Mouse (Mus musculus): Measurements from ENCODE around the gene Pacsin3. TPM values are rescaled to one million over a fixed set of nuclear protein-coding genes. Genes with fewer than 3 reads are reported as not detected.

The Pacsin3 gene
- polyA plus RNA-seq, 1 experiment: 30.2 TPM

GRCm38 (mm10) chr2:91269687-91270133 lies 14.0 kb downstream of the Pacsin3 start:
- no peak for TF ChIP-seq CTCF (conservative IDR thresholded peaks at IDR 0.05; ENCODE audit: insufficient read depth, insufficient read length, low read depth, low read length)
- no peak for TF ChIP-seq POLR2A (IDR thresholded peaks at IDR 0.05; ENCODE audit: low read depth, low read length)
- H3K36me3 ChIP-seq (ENCODE audit: control insufficient read depth, insufficient read depth, low read length): peaks cover 12% of the 10 kb centered on the region
- WGBS: 81% methylated on average over 8 of the region's 8 CpGs

DNA sequence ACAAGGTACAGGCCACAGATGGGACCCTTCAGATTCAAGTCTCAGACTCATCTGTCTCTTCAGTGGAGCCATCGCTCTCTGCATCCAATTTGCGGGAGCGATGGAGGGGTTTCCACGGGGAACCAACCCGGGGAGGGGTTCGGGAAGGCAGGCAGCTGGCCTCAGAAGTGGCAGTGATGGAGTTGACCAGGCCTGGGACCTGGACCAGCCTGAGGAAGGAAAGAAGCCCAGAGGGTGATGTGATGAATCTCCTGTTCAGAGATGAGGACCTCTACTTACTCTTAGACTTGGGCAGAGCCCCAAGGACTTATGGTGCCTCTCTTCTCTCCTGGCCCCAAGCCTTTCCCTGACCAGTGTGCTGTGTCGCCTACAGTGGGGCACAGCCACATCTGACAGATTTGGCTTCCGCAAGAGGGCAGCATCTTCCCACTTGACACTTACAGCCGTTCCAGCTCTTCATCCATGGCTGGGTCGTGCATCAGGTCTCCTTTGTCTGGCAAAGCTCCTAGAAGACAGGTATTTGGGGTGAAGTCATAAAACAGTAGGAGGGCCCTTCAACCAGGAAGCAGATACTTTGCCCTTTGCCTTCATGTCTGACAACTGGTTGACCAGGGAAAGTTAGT lies 23.1 kb downstream of the Pacsin3 start:
- WGBS: 38% methylated on average over 10 of the region's 10 CpGs
- no peak overlapping the region for H3K27ac ChIP-seq (ENCODE audit: insufficient read depth, low read depth, low read length)
- DNase-seq: peak; percentile 57
- no peak overlapping the region for H3K4me3 ChIP-seq (ENCODE audit: insufficient read depth, low read depth, low read length)
- no peaks in the 10 kb centered on the region for H3K4me1 ChIP-seq (ENCODE audit: control insufficient read depth, insufficient read depth, low read length)
- no peaks in the 10 kb centered on the region for H3K27me3 ChIP-seq (replicated peaks; ENCODE audit: control insufficient read depth, insufficient read depth, low read length)
- peaks cover 5% of the 10 kb centered on the region; the same call in 1 of the 2 replicates for H3K36me3 ChIP-seq (ENCODE audit: control insufficient read depth, insufficient read depth, low read length)
- TF ChIP-seq CTCF (conservative IDR thresholded peaks at IDR 0.05; ENCODE audit: insufficient read depth, insufficient read length, low read depth, low read length) (peak; percentile 75), POLR2A (IDR thresholded peaks at IDR 0.05; ENCODE audit: low read depth, low read length) (no peak)

More at GRCm38 (mm10) chr2:91269687-91270133, 14.0 kb downstream of the Pacsin3 start:
- no peaks in the 10 kb centered on the region for H3K27me3 ChIP-seq (replicated peaks; ENCODE audit: control insufficient read depth, insufficient read depth, low read length)
- H3K4me1 ChIP-seq (ENCODE audit: control insufficient read depth, insufficient read depth, low read length): 0 out of 2 replicates have a peak, but pooled peaks cover 4% of the 10 kb centered on the region
- H3K4me3 ChIP-seq (ENCODE audit: insufficient read depth, low read depth, low read length): no peak overlapping the region
- H3K27ac ChIP-seq (ENCODE audit: insufficient read depth, low read depth, low read length): no peak overlapping the region
- no peak for DNase-seq

GRCm38 (mm10) chr2:91279372-91279755 lies 23.6 kb downstream of the Pacsin3 start:
- WGBS: 52% methylated on average over 2 of the region's 2 CpGs
- no peaks in the 10 kb centered on the region for H3K27me3 ChIP-seq (replicated peaks; ENCODE audit: control insufficient read depth, insufficient read depth, low read length)

GRCm38 (mm10) chr2:91281366-91281765 lies 25.6 kb downstream of the Pacsin3 start:
- DNase-seq: peak; percentile 21
- TF ChIP-seq CTCF (conservative IDR thresholded peaks at IDR 0.05; ENCODE audit: insufficient read depth, insufficient read length, low read depth, low read length) (no peak), POLR2A (IDR thresholded peaks at IDR 0.05; ENCODE audit: low read depth, low read length) (no peak)
- Histone ChIP-seq H3K4me1 (ENCODE audit: control insufficient read depth, insufficient read depth, low read length) (no peaks in the 10 kb centered on the region), H3K27ac (ENCODE audit: insufficient read depth, low read depth, low read length) (no peak overlapping the region), H3K27me3 (replicated peaks; ENCODE audit: control insufficient read depth, insufficient read depth, low read length) (no peaks in the 10 kb centered on the region), H3K4me3 (ENCODE audit: insufficient read depth, low read depth, low read length) (no peak overlapping the region), H3K36me3 (ENCODE audit: control insufficient read depth, insufficient read depth, low read length) (0 out of 2 replicates have a peak, but pooled peaks cover 2% of the 10 kb centered on the region)
- WGBS: 51% methylated on average over 5 of the region's 5 CpGs

More at GRCm38 (mm10) chr2:91279372-91279755, 23.6 kb downstream of the Pacsin3 start:
- Histone ChIP-seq H3K36me3 (ENCODE audit: control insufficient read depth, insufficient read depth, low read length) (peaks cover 3% of the 10 kb centered on the region; the same call in 1 of the 2 replicates), H3K4me3 (ENCODE audit: insufficient read depth, low read depth, low read length) (no peak overlapping the region), H3K27ac (ENCODE audit: insufficient read depth, low read depth, low read length) (no peak overlapping the region), H3K4me1 (ENCODE audit: control insufficient read depth, insufficient read depth, low read length) (no peaks in the 10 kb centered on the region)
- no peak for DNase-seq
- no peak for TF ChIP-seq POLR2A (IDR thresholded peaks at IDR 0.05; ENCODE audit: low read depth, low read length)
- TF ChIP-seq CTCF (conservative IDR thresholded peaks at IDR 0.05; ENCODE audit: insufficient read depth, insufficient read length, low read depth, low read length): no peak

DNA sequence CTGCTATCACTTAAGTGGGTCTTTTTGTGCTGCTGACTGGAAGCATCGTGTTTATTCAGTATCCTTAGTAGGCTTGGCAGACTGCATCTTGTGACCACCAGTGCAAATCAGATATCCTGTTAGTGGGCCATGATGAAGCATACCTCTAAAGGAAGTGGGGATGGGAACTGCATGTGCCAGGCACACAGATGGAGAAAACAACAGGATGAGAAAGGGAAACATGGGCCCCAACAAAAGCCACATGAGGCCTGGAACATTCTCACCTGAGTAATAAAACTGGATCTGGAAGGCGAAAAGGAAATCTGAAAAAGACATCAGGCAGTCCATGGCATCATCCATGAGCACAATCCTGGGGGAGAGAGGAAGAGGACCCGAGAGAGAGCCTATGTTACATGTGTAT lies 28.2 kb downstream of the Pacsin3 start:
- Histone ChIP-seq H3K36me3 (ENCODE audit: control insufficient read depth, insufficient read depth, low read length) (no peaks in the 10 kb centered on the region), H3K4me1 (ENCODE audit: control insufficient read depth, insufficient read depth, low read length) (no peaks in the 10 kb centered on the region), H3K4me3 (ENCODE audit: insufficient read depth, low read depth, low read length) (no peak overlapping the region), H3K27me3 (replicated peaks; ENCODE audit: control insufficient read depth, insufficient read depth, low read length) (no peaks in the 10 kb centered on the region), H3K27ac (ENCODE audit: insufficient read depth, low read depth, low read length) (no peak overlapping the region)
- no peak for TF ChIP-seq POLR2A (IDR thresholded peaks at IDR 0.05; ENCODE audit: low read depth, low read length)
- no peak for TF ChIP-seq CTCF (conservative IDR thresholded peaks at IDR 0.05; ENCODE audit: insufficient read depth, insufficient read length, low read depth, low read length)
- 70% methylated on average over 3 of the region's 3 CpGs for WGBS
- DNase-seq: no peak

DNA sequence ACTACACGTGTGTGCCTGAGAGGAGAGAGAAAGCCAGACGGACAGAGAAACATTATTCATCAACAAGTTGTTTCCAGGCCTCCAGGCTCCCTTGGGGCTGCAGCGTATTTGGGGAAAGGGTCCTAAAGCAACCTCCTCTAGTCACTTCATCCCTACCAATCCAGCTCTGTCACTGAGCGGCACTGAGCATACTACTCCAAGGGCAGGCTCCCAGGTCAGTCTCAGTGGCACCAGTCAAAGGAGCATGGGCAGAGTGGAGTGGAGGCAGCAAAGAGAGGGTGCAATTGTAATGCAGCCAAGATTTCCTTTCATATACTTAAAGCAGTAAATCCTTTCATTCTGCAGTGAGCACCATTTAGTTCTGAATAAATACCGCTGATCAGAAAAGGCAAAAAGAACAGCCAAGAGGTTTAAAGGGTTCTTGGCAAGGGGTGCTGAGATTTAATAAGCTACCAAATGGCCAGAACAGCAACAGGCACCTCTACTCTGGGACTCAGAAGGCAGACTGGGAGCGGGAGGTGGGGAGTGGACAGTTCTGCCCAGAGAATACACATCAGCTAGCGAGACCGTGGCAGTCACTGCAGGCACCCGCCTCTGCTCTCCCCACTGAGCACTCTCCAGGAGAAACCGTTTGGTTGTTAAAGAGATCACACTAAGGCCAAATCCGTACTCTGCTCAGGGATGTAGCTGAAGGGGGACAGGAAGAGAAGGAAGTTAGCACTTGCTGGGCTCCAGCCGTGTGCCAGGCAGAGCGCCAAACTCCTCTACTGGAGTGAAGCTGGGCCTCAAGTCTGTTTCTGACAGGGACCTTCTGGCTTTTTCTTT lies 28.8 kb downstream of the Pacsin3 start:
- no peaks in the 10 kb centered on the region for H3K36me3 ChIP-seq (ENCODE audit: control insufficient read depth, insufficient read depth, low read length)
- no peaks in the 10 kb centered on the region for H3K4me1 ChIP-seq (ENCODE audit: control insufficient read depth, insufficient read depth, low read length)
- DNase-seq: no peak
- H3K27me3 ChIP-seq (replicated peaks; ENCODE audit: control insufficient read depth, insufficient read depth, low read length): no peaks in the 10 kb centered on the region
- H3K4me3 ChIP-seq (ENCODE audit: insufficient read depth, low read depth, low read length): no peak overlapping the region
- WGBS: 68% methylated on average over 13 of the region's 13 CpGs
- TF ChIP-seq POLR2A (IDR thresholded peaks at IDR 0.05; ENCODE audit: low read depth, low read length) (no peak), CTCF (conservative IDR thresholded peaks at IDR 0.05; ENCODE audit: insufficient read depth, insufficient read length, low read depth, low read length) (no peak)
- H3K27ac ChIP-seq (ENCODE audit: insufficient read depth, low read depth, low read length): no peak overlapping the region

Data from kidney, adult 2 months (tissue).